Mouse (Mus musculus): ENCODE measurements at regions not wholly inside any gene's neighbourhood (a gene's known extent, or its start where the extent isn't known, plus 50 kb on each side); places are given as distances from the start of the nearest gene placed in this dataset.

DNA sequence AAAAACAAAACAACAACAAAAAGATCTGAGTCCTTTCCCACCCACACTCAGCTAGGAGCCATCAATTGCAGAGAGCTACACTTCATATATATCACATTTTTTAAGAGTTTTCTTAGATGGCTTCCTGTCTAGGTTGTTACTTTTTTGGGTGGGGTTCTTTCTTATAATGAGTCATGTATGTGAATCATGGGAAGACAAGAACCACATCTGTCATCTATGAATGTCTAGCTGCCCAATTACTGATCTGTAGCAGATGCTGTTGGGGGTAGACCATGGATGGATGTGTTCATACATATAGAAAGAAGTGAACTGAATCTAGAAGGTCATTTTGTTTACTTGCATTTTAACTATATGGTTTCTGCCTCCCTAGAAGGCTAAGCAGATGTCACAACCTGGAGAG is 215.4 kb upstream of the Pard3b start:
- DNase-seq (ENCODE audit: low spot score) (no peak), ATAC-seq (ENCODE audit: low FRiP score, low read depth) (no peak)
- no peaks in the 10 kb centered on the region for H3K4me1 ChIP-seq (ENCODE audit: control insufficient read depth, insufficient read depth, low read length)
- TF ChIP-seq POLR2A (IDR thresholded peaks at IDR 0.05; ENCODE audit: borderline replicate concordance, extremely low read depth, insufficient read depth, insufficient read length) = no peak
- no peak overlapping the region for H3K4me2 ChIP-seq (replicated peaks; ENCODE audit: low read depth, low read length, severe bottlenecking)
- H3K27me3 ChIP-seq (ENCODE audit: control insufficient read depth, insufficient read depth, low read length) = no peaks in the 10 kb centered on the region
- H3K27ac ChIP-seq (replicated peaks; ENCODE audit: low read depth, low read length) = no peak overlapping the region
- H3K9ac ChIP-seq (ENCODE audit: low read depth, low read length, severe bottlenecking) = no peak overlapping the region
- H3K36me3 ChIP-seq (ENCODE audit: control insufficient read depth, insufficient read depth, low read length) = no peaks in the 10 kb centered on the region
- no peaks in the 10 kb centered on the region for H3K9me3 ChIP-seq (ENCODE audit: control insufficient read depth, low read length)
- no peak overlapping the region for H3K4me3 ChIP-seq (replicated peaks; ENCODE audit: low read length)

DNA sequence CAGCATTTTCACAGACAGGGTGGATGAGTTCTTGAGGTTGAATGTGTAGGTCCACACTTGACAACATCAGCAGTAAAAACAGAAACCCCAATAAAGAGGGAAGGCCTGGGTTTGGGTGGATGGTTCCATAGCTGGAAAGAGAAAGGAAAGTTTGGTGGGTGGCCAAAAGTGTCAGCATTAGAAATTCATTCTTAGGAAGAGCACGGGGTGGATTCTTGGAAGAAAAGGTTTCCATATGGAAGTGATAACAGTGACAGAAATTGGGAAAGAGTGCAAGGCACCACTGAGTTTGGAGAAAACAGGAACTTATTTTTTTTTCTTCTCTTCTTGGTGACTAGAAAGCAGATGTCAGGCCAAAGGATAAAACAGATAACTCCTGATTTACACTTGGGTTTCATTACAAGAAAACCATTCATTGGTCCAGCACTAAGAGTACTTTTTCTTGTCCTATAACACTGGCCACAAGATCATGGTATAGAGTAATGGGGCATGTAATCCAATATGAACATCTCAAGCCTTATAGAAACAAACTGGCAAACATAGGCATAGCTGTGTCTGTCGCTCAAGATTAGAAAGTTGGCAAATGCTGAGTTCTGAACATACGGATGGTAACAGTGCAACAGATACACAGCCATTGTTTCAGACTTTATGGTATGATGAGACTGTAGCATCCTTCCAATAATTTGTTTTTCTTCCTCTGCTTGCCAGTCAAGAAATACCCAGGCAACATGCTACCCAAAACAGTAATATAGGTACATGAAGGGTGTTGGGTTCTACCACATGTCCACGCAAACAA is 209.7 kb upstream of the Pard3b start:
- DNase-seq (ENCODE audit: low spot score) = peak; percentile 48
- Histone ChIP-seq H3K9me3 (ENCODE audit: control insufficient read depth, low read length) (no peaks in the 10 kb centered on the region), H3K27ac (replicated peaks; ENCODE audit: low read depth, low read length) (no peak overlapping the region), H3K4me3 (replicated peaks; ENCODE audit: low read length) (no peak overlapping the region), H3K27me3 (ENCODE audit: control insufficient read depth, insufficient read depth, low read length) (no peaks in the 10 kb centered on the region), H3K36me3 (ENCODE audit: control insufficient read depth, insufficient read depth, low read length) (no peaks in the 10 kb centered on the region), H3K9ac (ENCODE audit: low read depth, low read length, severe bottlenecking) (no peak overlapping the region), H3K4me2 (replicated peaks; ENCODE audit: low read depth, low read length, severe bottlenecking) (no peak overlapping the region), H3K4me1 (ENCODE audit: control insufficient read depth, insufficient read depth, low read length) (no peaks in the 10 kb centered on the region)
- no peak for ATAC-seq (ENCODE audit: low FRiP score, low read depth)
- WGBS = 84% methylated on average over 4 of the region's 4 CpGs
- TF ChIP-seq POLR2A (IDR thresholded peaks at IDR 0.05; ENCODE audit: borderline replicate concordance, extremely low read depth, insufficient read depth, insufficient read length) = no peak

DNA sequence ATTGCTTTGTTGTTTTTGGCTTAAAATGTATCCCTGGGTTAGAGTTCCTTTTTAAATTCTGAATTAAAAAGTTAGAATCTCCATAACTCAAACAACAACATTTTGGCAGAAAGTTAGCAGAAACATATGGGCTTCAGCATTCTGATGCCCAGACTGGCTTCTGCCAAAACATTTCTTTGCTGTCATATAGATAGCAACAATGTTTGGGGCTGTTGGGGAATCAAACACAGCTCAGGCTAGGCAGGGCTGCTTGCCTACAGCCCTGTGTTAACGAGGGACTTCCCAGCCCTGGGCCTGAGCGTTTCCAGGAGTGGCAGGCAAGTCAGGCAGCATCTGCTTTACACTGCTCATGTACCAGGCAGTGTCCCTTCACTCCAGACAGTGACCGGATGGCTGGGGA is 201.0 kb upstream of the Pard3b start:
- no peaks in the 10 kb centered on the region for H3K27me3 ChIP-seq (ENCODE audit: control insufficient read depth, insufficient read depth, low read length)
- 46% methylated on average over 3 of the region's 3 CpGs for WGBS
- H3K36me3 ChIP-seq (ENCODE audit: control insufficient read depth, insufficient read depth, low read length) = no peaks in the 10 kb centered on the region
- ATAC-seq (ENCODE audit: low FRiP score, low read depth) (no peak), DNase-seq (ENCODE audit: low spot score) (no peak)
- no peak overlapping the region for H3K27ac ChIP-seq (replicated peaks; ENCODE audit: low read depth, low read length)
- no peak overlapping the region for H3K4me2 ChIP-seq (replicated peaks; ENCODE audit: low read depth, low read length, severe bottlenecking)
- no peaks in the 10 kb centered on the region for H3K4me1 ChIP-seq (ENCODE audit: control insufficient read depth, insufficient read depth, low read length)
- no peak for TF ChIP-seq POLR2A (IDR thresholded peaks at IDR 0.05; ENCODE audit: borderline replicate concordance, extremely low read depth, insufficient read depth, insufficient read length)
- no peaks in the 10 kb centered on the region for H3K9me3 ChIP-seq (ENCODE audit: control insufficient read depth, low read length)
- no peak overlapping the region for H3K9ac ChIP-seq (ENCODE audit: low read depth, low read length, severe bottlenecking)
- H3K4me3 ChIP-seq (replicated peaks; ENCODE audit: low read length) = no peak overlapping the region

DNA sequence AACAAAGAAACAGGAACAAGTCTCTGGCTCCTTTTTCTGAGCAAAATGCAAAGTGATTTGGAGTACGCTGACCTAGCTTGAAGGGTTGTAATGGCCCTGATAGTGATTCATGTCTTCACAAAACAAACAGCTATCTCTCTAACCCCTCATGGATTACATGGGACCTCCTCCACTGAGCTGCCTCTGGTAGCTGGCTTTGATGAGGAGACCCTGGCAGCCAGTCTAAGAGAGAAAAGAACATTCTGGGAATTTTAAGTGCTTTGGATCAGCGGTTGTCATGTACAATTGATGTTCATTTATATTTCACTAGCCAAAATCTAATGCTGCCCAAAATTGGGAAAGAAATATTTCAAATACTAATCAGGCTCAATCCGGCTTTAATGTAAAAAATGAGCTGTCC is 177.2 kb upstream of the Pard3b start:
- no peak for ATAC-seq (ENCODE audit: low FRiP score, low read depth)
- no peaks in the 10 kb centered on the region for H3K9me3 ChIP-seq (ENCODE audit: control insufficient read depth, low read length)
- no peak overlapping the region for H3K9ac ChIP-seq (ENCODE audit: low read depth, low read length, severe bottlenecking)
- H3K4me2 ChIP-seq (replicated peaks; ENCODE audit: low read depth, low read length, severe bottlenecking) = no peak overlapping the region
- 67% methylated on average over 3 of the region's 3 CpGs for WGBS
- no peaks in the 10 kb centered on the region for H3K27me3 ChIP-seq (ENCODE audit: control insufficient read depth, insufficient read depth, low read length)
- H3K36me3 ChIP-seq (ENCODE audit: control insufficient read depth, insufficient read depth, low read length) = no peaks in the 10 kb centered on the region
- H3K4me3 ChIP-seq (replicated peaks; ENCODE audit: low read length) = no peak overlapping the region
- no peak for DNase-seq (ENCODE audit: low spot score)
- no peak overlapping the region for H3K27ac ChIP-seq (replicated peaks; ENCODE audit: low read depth, low read length)
- H3K4me1 ChIP-seq (ENCODE audit: control insufficient read depth, insufficient read depth, low read length) = no peaks in the 10 kb centered on the region
- TF ChIP-seq POLR2A (IDR thresholded peaks at IDR 0.05; ENCODE audit: borderline replicate concordance, extremely low read depth, insufficient read depth, insufficient read length) = no peak

DNA sequence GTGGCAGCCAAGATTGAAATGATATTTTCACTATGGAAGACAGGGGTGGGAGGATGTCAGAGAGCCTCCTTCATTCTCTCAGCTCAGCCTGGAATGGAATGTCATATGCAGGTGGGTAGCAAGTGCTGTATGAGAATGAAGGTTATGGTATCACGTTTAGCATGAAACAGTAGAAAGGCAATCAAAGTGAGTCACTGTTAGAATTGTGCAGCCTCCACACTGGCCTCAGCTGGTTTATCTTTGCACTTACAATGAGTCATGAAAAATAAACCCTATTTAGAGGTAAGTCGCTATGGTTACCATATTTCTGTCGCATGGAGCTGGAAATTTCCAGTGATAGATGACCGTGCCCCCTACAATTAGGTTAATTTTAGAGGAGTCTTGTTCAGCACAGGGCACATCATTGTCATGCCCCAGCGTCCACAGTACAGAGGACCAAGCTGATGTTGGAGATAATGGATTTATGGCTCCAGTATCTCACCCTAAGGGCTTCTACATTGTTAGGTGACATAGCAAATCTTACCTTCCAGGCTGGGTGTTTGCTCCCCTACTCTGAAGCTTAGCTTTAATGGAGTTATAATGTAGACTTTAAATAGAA is 167.9 kb upstream of the Pard3b start:
- ATAC-seq (ENCODE audit: low FRiP score, low read depth) (no peak), DNase-seq (ENCODE audit: low spot score) (no peak)
- no peak for TF ChIP-seq POLR2A (IDR thresholded peaks at IDR 0.05; ENCODE audit: borderline replicate concordance, extremely low read depth, insufficient read depth, insufficient read length)
- Histone ChIP-seq H3K27me3 (ENCODE audit: control insufficient read depth, insufficient read depth, low read length) (no peaks in the 10 kb centered on the region), H3K36me3 (ENCODE audit: control insufficient read depth, insufficient read depth, low read length) (no peaks in the 10 kb centered on the region), H3K4me2 (replicated peaks; ENCODE audit: low read depth, low read length, severe bottlenecking) (no peak overlapping the region), H3K4me1 (ENCODE audit: control insufficient read depth, insufficient read depth, low read length) (no peaks in the 10 kb centered on the region), H3K9ac (ENCODE audit: low read depth, low read length, severe bottlenecking) (no peak overlapping the region), H3K9me3 (ENCODE audit: control insufficient read depth, low read length) (no peaks in the 10 kb centered on the region), H3K27ac (replicated peaks; ENCODE audit: low read depth, low read length) (no peak overlapping the region), H3K4me3 (replicated peaks; ENCODE audit: low read length) (no peak overlapping the region)
- WGBS = 77% methylated on average over 5 of the region's 5 CpGs
